Comparison of ENCODE assay signal across 25 mouse cellular contexts in genomic region chr4:102566421-102566820, GRCm38 (mm10).
DNase-seq lines count a peak whose midpoint lies in the region; ATAC-seq lines count a peak whose summit lies in the region.
"Had no signal": no experiment of that assay in that cellular context is flagged by ENCODE, and none has a peak within 500 bp of the region (broad histone marks: within the 10 kb centered on the region; RNA-seq: fewer than 3 reads in every experiment).

No protein-coding gene starts in this region.

- WGBS in heart, embryonic 10.5 days = 48% methylated on average over 1 of the region's 1 CpGs
- 11% methylated on average over 1 of the region's 1 CpGs for WGBS in midbrain, embryonic 11.5 days

- peaks cover 52% of the 10 kb centered on the region for H3K4me1 ChIP-seq in heart, embryonic 10.5 days
- peaks cover 13% of the 10 kb centered on the region for H3K4me1 ChIP-seq in midbrain, embryonic 11.5 days (ENCODE audit: control insufficient read depth, insufficient read depth, low read length)

- no peaks in the 10 kb centered on the region for H3K27me3 ChIP-seq in heart, embryonic 10.5 days (ENCODE audit: insufficient read depth, poor library complexity, severe bottlenecking)
- H3K27me3 ChIP-seq in midbrain, embryonic 11.5 days (ENCODE audit: control insufficient read depth, insufficient read depth, low read length) = no peaks in the 10 kb centered on the region
- H3K27me3 ChIP-seq: embryonic facial prominence, embryonic 13.5 days; heart, embryonic 15.5 days; Patski had no signal

- H3K36me3 ChIP-seq in heart, embryonic 10.5 days = no peaks in the 10 kb centered on the region
- H3K36me3 ChIP-seq in midbrain, embryonic 11.5 days (ENCODE audit: control insufficient read depth, insufficient read depth, low read length) = no peaks in the 10 kb centered on the region
- H3K36me3 ChIP-seq: embryonic facial prominence, embryonic 13.5 days; heart, embryonic 15.5 days; hindbrain, embryonic 13.5 days had no signal

- DNase-seq in heart, adult 11 months = peak; percentile 54
- no peak for DNase-seq in heart, embryonic 10.5 days (ENCODE audit: low spot score)
- peak; percentile 33 for DNase-seq in lung, postnatal 36 days
- DNase-seq in lung, adult 18-20 months = no peak
- DNase-seq in urinary bladder, postnatal 25 days (ENCODE audit: low spot score) = no peak
- DNase-seq in midbrain, embryonic 11.5 days (ENCODE audit: low spot score, missing footprints) = no peak
- DNase-seq: adrenal gland, adult 2 months; adrenal gland, postnatal 25 days; cerebellum, adult 18-20 months; cerebellum, adult 9-11 months; cerebellum, postnatal 36 days; forebrain, postnatal 0 days; gastrocnemius, adult 2 months; gastrocnemius, postnatal 25 days; heart, adult 18-20 months; heart, postnatal 14 days had no signal

- no peak overlapping the region for H3K9ac ChIP-seq in midbrain, embryonic 11.5 days (ENCODE audit: low read length)
- H3K9ac ChIP-seq: embryonic facial prominence, embryonic 13.5 days; forebrain, embryonic 13.5 days; forebrain, postnatal 0 days; heart, embryonic 15.5 days; hindbrain, embryonic 13.5 days had no signal

- no peak overlapping the region for H3K4me3 ChIP-seq in heart, embryonic 10.5 days
- H3K4me3 ChIP-seq in midbrain, embryonic 11.5 days (ENCODE audit: low read depth, low read length) = no peak overlapping the region
- H3K4me3 ChIP-seq: embryonic facial prominence, embryonic 13.5 days; forebrain, embryonic 13.5 days; gastrocnemius, adult 2 months; heart, embryonic 15.5 days; hindbrain, embryonic 13.5 days had no signal

- no peak overlapping the region for H3K4me2 ChIP-seq in midbrain, embryonic 11.5 days
- H3K4me2 ChIP-seq: embryonic facial prominence, embryonic 13.5 days; forebrain, embryonic 13.5 days; heart, embryonic 11.5 days; heart, embryonic 15.5 days; hindbrain, embryonic 13.5 days had no signal

- no peak overlapping the region for H3K27ac ChIP-seq in heart, embryonic 10.5 days
- H3K27ac ChIP-seq in midbrain, embryonic 11.5 days (ENCODE audit: low read depth, low read length) = no peak overlapping the region
- H3K27ac ChIP-seq: embryonic facial prominence, embryonic 13.5 days; forebrain, embryonic 13.5 days; heart, embryonic 15.5 days; hindbrain, embryonic 13.5 days; hindbrain, postnatal 0 days had no signal

- H3K9me3 ChIP-seq in heart, embryonic 10.5 days = no peaks in the 10 kb centered on the region
- H3K9me3 ChIP-seq in midbrain, embryonic 11.5 days (ENCODE audit: control insufficient read depth, low read length) = no peaks in the 10 kb centered on the region
- H3K9me3 ChIP-seq: embryonic facial prominence, embryonic 13.5 days; forebrain, embryonic 13.5 days; heart, embryonic 15.5 days; hindbrain, embryonic 13.5 days had no signal

- ATAC-seq in megakaryocyte progenitor cell, adult 5-6 weeks (replicated peaks; ENCODE audit: poor library complexity) = peak; percentile 37
- ATAC-seq in midbrain, embryonic 11.5 days (ENCODE audit: low FRiP score) = no peak
- ATAC-seq: activated CD4-positive, CD25-positive, alpha-beta regulatory T cell, adult 4 months; forebrain, embryonic 13.5 days; forebrain, postnatal 0 days; hindbrain, postnatal 0 days; Patski had no signal

Comparison
In these comparisons a context has a peak if more than half of its experiments do, and no peak if none do; other contexts are left out.
1. DNase-seq: peak in heart, adult 11 months (single experiment) and lung, postnatal 36 days (single experiment); none in heart, embryonic 10.5 days (single experiment), lung, adult 18-20 months (0 of 2), urinary bladder, postnatal 25 days (single experiment) and midbrain, embryonic 11.5 days (single experiment).